Mouse (Mus musculus) embryo, embryonic 10.5 days (tissue): ENCODE results near the gene Znhit1.

Experiments
- DNase-seq: peaks from one replicate; pipeline ENCODE4 v3.0.0-alpha.2; 2015; ENCODE audit warnings: low spot score

Gene Znhit1

GRCm38 (mm10) chr5:136986695-136987137 lies 1.1 kb downstream of the Znhit1 start, which contains the start of gene Plod3:
Gene Plod3 (plus strand): TSS chr5:136987019.
- peak; percentile 100 for DNase-seq

GRCm38 (mm10) chr5:136984828-136985227 lies 3.0 kb downstream of the Znhit1 start:
- peak; percentile 29 for DNase-seq

DNA sequence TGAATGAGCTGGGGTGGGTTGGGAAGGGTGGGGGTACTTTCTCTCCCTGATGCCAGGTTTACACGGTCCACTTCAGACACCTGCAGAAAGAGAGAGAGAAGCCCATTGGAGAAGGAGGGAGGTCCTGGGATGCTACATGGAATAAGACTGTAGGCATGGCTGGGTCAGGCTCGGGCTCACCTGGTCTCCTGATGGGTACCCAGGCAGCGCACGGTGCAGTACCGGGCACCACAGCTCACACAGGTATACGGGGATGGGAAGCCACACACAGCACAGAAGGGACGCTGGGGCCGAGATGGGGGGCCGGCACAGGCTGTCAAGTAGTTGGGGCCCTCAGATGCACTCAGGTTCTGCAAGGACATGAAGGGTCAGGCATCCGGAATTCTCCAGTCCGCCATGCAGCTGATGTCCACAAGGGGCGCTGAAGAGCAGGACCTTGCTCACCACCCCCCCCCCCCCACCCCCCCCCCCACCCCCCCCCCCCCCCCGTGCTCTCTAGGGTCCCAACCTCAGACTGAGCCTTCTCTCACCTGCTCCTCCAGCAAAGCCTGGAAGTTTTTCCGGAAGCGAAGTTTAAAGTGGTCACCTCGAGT lies 5.4 kb downstream of the Znhit1 start:
- peak; percentile 72 for DNase-seq

DNA sequence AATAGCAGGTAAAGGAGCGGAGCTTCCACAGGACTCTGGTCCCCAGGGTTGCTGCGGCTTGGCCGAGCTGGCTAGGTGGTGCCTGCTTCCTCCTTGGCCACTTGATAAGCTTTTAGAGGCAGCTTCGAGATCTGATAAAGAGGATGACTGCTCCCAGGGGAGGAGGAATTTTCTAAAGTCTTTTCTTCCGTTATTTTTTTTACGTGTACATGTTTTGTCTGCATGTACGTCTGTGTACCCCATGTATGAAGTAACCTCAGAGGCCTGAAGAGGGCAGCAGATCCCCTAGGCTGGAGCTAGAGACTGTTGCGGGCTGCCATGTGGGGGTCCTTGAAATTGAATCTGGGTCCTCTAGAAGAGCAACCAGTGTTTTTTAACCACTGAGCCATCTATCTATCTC lies 6.8 kb downstream of the Znhit1 start:
- DNase-seq, result no peak

GRCm38 (mm10) chr5:136979762-136980161 lies 8.1 kb downstream of the Znhit1 start:
- no peak for DNase-seq

DNA sequence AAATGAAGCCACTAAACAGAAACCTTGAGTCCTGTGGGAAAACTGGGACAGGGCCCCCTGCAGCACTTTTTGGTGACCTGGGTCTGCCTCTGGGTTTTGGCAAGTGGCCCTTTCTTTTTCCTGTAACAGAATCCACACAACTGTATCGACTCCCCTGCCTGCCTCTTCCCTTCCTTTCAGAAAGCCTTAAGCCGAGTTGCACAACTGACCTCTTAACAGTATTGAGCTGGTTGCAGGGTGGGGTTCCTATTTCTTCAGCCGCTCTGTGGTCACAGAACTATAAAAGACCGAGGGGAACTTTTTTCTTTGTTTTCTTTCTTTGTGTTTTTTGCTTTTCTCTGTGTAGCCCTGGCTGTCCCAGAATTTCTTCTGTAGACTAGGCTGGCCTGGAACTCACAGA lies 10.1 kb downstream of the Znhit1 start:
- DNase-seq, result no peak

- no peak for DNase-seq
Observed at GRCm38 (mm10) chr5:136973670-136974069, 14.2 kb downstream of the Znhit1 start.

- peak; percentile 68 for DNase-seq
Observed at GRCm38 (mm10) chr5:136970703-136971102, 17.1 kb downstream of the Znhit1 start.

- no peak for DNase-seq
Observed at GRCm38 (mm10) chr5:136967592-136967991, 20.2 kb downstream of the Znhit1 start.

GRCm38 (mm10) chr5:136966861-136967455 lies 20.9 kb downstream of the Znhit1 start:
- DNase-seq, result no peak

GRCm38 (mm10) chr5:136966331-136966730 lies 21.5 kb downstream of the Znhit1 start, which contains the start of gene Cldn15:
Gene Cldn15 (plus strand): TSS chr5:136966616.
- DNase-seq, result peak; percentile 23

GRCm38 (mm10) chr5:136965686-136966085 lies 22.1 kb downstream of the Znhit1 start:
- DNase-seq, result no peak

DNA sequence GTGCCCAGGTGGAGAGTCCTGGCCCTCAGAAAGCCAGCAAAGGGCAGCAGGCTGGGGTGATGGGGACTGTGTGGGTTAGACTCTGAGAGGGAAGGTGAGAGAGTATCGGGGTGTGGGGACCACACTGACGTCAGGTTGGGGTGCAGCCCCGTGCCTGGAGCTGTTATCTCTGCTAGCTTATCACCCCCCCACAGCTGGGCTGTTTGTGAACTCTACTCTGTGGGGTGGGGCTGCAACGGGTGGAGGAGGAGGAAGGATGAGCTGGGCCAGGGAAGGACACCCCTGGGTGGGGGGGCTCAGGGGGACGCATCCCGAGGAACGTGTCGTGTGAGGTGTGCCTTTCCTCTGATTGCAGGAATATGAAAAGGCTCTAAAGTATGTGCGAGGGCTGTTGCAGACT lies 22.6 kb downstream of the Znhit1 start:
- DNase-seq, result no peak

- no peak for DNase-seq
Observed at GRCm38 (mm10) chr5:136962966-136963540, 24.8 kb downstream of the Znhit1 start.

GRCm38 (mm10) chr5:136962501-136962900 lies 25.3 kb downstream of the Znhit1 start:
- peak; percentile 90 for DNase-seq

DNA sequence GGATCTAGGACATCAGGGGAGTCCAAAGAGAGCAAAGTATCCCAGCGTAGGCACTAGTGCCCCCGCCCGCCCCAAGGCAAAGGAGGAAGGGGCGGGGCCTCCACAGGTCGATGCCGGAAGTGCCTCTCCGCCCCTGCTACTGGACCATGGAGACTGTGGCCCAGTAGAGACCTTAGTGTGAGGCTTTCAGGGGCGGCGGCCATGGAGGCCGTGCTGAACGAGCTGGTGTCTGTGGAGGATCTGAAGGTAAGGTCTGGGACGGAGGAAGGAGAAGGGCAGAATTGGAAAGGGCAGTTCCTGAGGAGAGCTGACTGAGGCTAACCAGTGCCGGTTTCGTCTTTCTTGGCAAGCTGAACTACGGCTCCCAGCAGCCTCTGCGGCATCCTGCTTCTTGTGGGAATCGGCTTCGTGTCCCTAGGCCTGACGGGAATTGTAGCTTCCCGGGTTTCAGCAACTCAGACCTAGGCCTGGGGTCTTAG lies 25.8 kb downstream of the Znhit1 start:
- DNase-seq, result peak; percentile 96

DNA sequence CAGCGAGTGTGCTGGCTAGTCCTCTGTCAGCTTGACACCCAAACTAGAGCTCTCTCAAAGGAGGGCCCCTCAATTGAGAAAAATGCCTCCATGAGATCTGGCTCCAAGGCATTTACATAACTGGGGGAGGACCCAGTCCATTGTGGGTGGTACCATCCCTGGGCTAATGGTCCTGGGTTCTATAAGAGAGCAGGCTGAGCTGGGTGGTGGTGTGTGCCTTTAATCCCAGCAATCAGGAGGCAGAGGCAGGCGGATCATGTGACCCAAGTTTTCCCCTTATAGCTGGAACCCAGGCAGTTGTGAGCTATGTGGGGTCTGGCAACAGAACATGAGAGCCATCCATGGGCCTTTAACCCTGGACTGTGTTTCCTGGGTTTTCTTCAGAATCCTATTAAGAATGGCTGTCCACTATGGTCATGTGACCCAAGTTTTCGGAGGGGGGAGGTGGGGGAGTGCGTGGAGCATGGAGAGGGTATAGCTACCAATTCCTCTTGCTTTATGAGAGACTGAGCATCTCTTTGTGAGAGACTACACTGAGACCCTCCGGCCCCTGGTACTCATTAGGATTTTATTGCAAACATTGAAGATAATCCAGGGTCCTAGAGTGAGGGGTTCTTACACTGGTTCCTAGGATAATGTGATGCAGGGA lies 26.4 kb downstream of the Znhit1 start:
- DNase-seq, result no peak

DNA sequence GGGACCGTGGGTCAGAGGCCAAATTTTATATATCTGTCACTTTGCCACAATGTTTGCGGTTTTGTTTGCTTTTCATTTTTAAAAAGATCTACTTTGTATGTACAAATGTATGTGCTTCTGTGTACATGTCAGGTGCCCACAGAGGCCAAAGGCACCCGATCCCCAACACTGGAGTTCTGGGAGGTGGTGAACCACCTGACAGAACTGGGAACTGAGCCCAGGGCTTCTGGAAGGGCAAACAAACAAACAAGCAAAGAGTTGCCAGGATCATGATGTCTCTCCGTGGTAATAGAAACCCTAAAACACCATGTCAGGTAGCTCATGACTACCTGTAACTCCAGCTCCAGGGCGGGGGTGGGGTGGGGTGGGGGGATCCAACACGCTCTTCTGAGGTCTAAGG lies 27.8 kb downstream of the Znhit1 start:
- no peak for DNase-seq

DNA sequence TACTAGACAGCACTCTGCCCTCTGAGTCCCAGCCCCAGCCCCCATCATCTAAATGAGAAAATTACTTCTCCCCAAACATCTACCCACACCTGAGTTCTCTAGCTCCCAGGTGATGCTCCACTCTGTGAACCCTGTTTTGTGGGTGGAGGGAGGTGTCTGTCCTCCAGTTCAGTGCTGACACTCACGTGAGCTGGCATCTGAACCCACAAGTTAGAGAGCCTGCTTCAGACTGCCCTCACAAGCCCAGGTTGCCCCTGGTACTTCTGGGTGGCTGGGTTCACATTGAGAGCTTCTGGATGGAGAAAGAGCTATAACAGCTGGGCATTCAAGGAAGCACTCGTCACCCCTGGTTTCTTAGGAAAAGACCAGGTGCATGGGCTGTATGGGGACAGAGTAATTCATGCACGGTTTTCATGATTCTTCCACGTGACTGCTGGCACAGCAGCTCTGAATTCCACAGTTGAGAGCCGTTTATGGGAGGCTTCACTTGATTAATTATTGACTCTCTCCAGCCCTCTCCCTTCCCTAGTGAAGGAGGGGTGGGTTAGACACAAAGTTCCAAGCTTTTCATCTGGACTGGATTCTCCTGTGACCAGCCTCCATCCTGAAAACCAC lies 28.7 kb downstream of the Znhit1 start:
- no peak for DNase-seq

- no peak for DNase-seq
Observed at GRCm38 (mm10) chr5:136957250-136957649, 30.6 kb downstream of the Znhit1 start.

DNA sequence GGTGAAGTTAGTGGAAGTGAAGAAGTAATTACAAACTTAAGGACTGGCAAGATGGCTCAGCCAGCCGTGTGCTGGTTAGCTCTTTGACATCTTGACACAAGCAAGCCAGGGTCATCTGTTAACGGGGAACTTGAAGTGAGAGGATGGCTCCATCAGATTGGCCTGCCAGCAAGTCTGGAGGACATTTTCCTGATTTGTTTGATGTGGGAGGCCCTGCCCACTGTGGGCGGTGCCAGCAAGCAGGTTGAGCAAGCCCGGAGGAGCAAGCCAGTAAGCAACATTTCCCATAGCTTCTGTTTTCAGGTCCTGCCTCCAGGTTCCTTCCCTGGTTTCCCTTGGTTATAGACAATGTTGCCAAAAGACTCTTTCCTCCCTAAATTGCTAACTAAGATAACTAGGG lies 32.2 kb downstream of the Znhit1 start:
- no peak for DNase-seq

DNA sequence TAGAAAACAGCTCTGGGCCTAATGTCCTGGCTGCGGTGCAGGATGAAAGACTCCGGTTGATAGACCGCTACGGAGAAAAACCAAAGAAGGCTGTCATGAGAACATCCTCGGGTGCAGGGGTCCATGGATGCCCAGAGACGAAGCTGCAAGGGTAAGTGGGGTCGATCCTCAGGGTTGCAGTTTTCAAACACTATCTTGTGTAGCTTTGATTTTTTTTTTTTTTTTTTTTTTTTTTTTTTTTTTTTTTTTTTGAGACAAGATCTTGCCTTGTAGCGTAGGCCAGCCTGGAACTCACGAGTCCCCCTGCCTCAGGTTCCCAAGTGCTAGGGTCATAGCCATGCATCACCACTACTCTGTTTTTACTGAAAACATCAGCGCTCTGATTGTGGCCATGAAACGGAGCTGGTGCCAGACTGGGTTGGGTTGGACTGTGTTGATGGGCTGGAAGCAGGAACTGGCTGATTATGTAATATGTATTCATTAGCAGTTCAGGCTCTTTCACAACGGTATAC lies 34.3 kb downstream of the Znhit1 start:
- DNase-seq, result peak; percentile 25
